Mouse (Mus musculus) midbrain, embryonic 11.5 days (tissue): ENCODE measurements around the gene Speg. TPM values are rescaled to one million over a fixed set of nuclear protein-coding genes. Genes with fewer than 3 reads are reported as not detected.

Experiments
- ATAC-seq: fragments of 200-750 bp; cut with Nextera tagmentation; 2 replicates; pipeline ENCODE4 v1.8.0; 2017; ENCODE audit warnings: moderate TSS enrichment, moderate library complexity; ENCODE audit not compliant: low FRiP score
- DNase-seq: peaks from one replicate; pipeline ENCODE4 v3.0.0; 2015; ENCODE audit warnings: low spot score; ENCODE audit errors: missing footprints
- H3K27ac ChIP-seq: fragments of 300-500 bp; sonication (generic); 2 replicates; pipeline ENCODE4 v1.5.1; 2014; ENCODE audit warnings: low read depth, low read length
- H3K27me3 ChIP-seq: fragments of 300-500 bp; sonication (generic); 2 replicates; pipeline ENCODE4 v1.6.1; 2014; ENCODE audit warnings: mild to moderate bottlenecking, low read length, moderate library complexity, mixed read lengths; ENCODE audit not compliant: control insufficient read depth, insufficient read depth
- H3K36me3 ChIP-seq: fragments of 300-500 bp; sonication (generic); 2 replicates; pipeline ENCODE4 v1.6.1; 2014; ENCODE audit warnings: mild to moderate bottlenecking, low read length, moderate library complexity, mixed read lengths; ENCODE audit not compliant: control insufficient read depth, insufficient read depth
- H3K4me1 ChIP-seq: fragments of 300-500 bp; sonication (generic); 2 replicates; pipeline ENCODE4 v1.6.1; 2014; ENCODE audit warnings: low read length; ENCODE audit not compliant: control insufficient read depth, insufficient read depth
- H3K4me2 ChIP-seq: fragments of 300-500 bp; sonication (generic); 2 replicates; pipeline ENCODE4 v1.6.1; 2014; ENCODE audit warnings: mild to moderate bottlenecking, moderate library complexity
- H3K4me3 ChIP-seq: fragments of 300-500 bp; sonication (generic); 2 replicates; pipeline ENCODE4 v1.5.1; 2014; ENCODE audit warnings: low read depth, low read length
- H3K9ac ChIP-seq: fragments of 300-500 bp; sonication (generic); 2 replicates; pipeline ENCODE4 v1.6.1; 2014; ENCODE audit warnings: low read length
- H3K9me3 ChIP-seq: fragments of 300-500 bp; sonication (generic); 2 replicates; pipeline ENCODE4 v1.6.1; 2016; ENCODE audit warnings: low read length; ENCODE audit not compliant: control insufficient read depth
- WGBS: fragments of 180-500 bp; shearing (Covaris S2); extraction: QIAGEN DNeasy Blood & Tissue Kit; methylation state at CpG from one replicate; pipeline ENCODE4 v1.1.7; 2014; 5-methylcytosine and 5-hydroxymethylcytosine counted together
- polyA plus RNA-seq: library from polyadenylated mRNA; unstranded; fragments of >200 nt; fragmentation: Nextera tagmentation; extraction: Ambion mirVana; gene quantifications from 2 replicates; pipeline ENCODE4 v1.2.1, GENCODE M21; 2014

Gene Speg
- polyA plus RNA-seq, 1 experiment from 2014 or later, result 15.2 TPM

DNA sequence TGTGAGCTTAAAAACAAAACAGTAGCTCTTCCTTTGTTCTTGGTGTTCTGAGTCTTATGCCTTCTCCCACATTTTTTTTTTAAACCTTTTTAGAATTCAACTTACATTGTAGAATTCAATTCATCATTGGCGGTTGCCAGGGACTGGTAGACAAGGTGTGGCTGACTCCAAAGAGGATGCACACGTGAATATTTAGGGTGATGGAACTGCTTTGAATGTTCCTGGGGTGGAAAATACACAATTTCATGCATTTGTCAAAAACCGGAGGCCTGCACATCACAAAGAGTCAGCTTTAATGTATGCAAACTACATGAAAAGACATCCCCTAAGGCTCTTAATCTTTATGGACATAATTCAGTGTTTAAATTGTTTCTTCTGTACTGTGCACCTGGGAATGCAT is 1.8 kb upstream of the Speg start:
- Histone ChIP-seq H3K9me3 (no peaks in the 10 kb centered on the region), H3K9ac (no peak overlapping the region), H3K36me3 (no peaks in the 10 kb centered on the region), H3K4me2 (no peak overlapping the region), H3K4me3 (no peak overlapping the region), H3K27me3 (peaks cover 11% of the 10 kb centered on the region), H3K27ac (no peak overlapping the region), H3K4me1 (peaks cover 15% of the 10 kb centered on the region)
- DNase-seq, result peak; percentile 84
- ATAC-seq, result no peak
- 56% methylated on average over 3 of the region's 3 CpGs for WGBS

DNA sequence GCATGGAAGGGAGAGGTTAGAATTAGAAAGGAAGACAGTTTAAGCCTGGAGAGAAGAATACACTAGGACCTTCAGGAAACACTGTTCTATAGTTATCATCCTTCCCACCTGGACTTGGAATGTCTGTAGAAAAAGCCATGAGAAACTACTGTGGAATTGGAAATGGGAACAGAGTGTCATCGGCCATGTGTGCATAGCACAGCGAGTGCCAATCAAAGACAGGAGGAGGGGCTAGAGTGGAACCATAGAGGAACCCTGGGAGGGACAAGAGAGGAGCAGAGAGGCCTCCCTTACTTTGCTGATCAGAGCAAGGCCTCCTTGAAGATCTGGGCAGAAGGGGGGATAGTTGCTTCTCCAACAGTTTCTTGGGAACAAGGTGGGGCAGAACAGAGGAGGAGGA is 4.1 kb downstream of the Speg start:
- DNase-seq (no peak), ATAC-seq (no peak)
- Histone ChIP-seq H3K4me3 (no peak overlapping the region), H3K9ac (no peak overlapping the region), H3K9me3 (no peaks in the 10 kb centered on the region), H3K27ac (no peak overlapping the region), H3K4me1 (peaks cover 20% of the 10 kb centered on the region), H3K4me2 (no peak overlapping the region), H3K27me3 (peaks cover 11% of the 10 kb centered on the region), H3K36me3 (no peaks in the 10 kb centered on the region)
- 73% methylated on average over 2 of the region's 2 CpGs for WGBS

DNA sequence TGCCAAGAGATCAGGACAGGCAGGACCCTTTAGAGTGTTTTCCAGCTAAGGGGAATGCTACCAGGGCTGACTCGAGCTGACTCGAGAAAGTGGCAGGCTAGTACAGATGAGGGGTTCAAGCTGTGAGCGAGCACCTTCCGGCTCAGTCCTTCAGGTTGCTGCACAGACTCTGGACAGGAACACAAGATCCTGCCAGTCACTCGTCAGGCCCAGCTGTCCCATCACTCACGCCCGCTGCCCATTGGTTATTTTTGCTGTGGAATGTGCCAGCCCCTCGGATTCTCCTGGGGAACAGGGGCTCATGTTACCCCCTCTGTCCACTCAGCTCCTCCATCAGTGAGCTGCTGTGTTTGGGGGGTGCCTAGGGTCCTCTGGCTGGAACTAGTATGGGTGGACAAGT is 4.8 kb downstream of the Speg start:
- H3K4me1 ChIP-seq, result peaks cover 23% of the 10 kb centered on the region
- H3K9me3 ChIP-seq, result no peaks in the 10 kb centered on the region
- DNase-seq (no peak), ATAC-seq (no peak)
- no peak overlapping the region for H3K4me3 ChIP-seq
- H3K9ac ChIP-seq, result no peak overlapping the region
- no peaks in the 10 kb centered on the region for H3K36me3 ChIP-seq
- peaks cover 5% of the 10 kb centered on the region; the same call in 1 of the 2 replicates for H3K27me3 ChIP-seq
- H3K4me2 ChIP-seq, result no peak overlapping the region
- 66% methylated on average over 8 of the region's 8 CpGs for WGBS
- no peak overlapping the region for H3K27ac ChIP-seq

DNA sequence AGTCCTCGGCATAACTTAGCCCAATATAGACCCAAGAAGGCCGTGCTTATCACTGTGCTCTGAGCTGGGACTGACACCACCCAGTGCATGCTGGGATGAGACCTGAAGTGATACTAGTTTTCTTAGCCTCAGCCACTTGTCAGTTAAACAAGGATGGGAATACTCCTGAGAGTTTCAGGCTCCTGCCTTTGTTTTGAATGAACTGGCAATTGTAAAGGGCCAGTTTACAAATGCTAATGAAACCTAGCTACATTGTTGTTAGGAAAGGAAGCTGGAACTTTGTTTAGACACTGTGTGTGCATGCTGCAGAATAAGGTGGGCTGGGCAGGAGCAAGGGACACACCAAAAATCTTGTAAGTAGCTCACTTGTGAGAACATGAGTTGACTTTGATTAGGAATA is 5.9 kb downstream of the Speg start:
- Histone ChIP-seq H3K27me3 (no peaks in the 10 kb centered on the region; the same call in 1 of the 2 replicates), H3K4me3 (no peak overlapping the region), H3K27ac (no peak overlapping the region), H3K4me2 (no peak overlapping the region), H3K36me3 (no peaks in the 10 kb centered on the region), H3K9me3 (no peaks in the 10 kb centered on the region), H3K4me1 (peaks cover 24% of the 10 kb centered on the region), H3K9ac (no peak overlapping the region)
- WGBS, result 45% methylated on average over 2 of the region's 2 CpGs
- ATAC-seq (no peak), DNase-seq (peak; percentile 87)

DNA sequence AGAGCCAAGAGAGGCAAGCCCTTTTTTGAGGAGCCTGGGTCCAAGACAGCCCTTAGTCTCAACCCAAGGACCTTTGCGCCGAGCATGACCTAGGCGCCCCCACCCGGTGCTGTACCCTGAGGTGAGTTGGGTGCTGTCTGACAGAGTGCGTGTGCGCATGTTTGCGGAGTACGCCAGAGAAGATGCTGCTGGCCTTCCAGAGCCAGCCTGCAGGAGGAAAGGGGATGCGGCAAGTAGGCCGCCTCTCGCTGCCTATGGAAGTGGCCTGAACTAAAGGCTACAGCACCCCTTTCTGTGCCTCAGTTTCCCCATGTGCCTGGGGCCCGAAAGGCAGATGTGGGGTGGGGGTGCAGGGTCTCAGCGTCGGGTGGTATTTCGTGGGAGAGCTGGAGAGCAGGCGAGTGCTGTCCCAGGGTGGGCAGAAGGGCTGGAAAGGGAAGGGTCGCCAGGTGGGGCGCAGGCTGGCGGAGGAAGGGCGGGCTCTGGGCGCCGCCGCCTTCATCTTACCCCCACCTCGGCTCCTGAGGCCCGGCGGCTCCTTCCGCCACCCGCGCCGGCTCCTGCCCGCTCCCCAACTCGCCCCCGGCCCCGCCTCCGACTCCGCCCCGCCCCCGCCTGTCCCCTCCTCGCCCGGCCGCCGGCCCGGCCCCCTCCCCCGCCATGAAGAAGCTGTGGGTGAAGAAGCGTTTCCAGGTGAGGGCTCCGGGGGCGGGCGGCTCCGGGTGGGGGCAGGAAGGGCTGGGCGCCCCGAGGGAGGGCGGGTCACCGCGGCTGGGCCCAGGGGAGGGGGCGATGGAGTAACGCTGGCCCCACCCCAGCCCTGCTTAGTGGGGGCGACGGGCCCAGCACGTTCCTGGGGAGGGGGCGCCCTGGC is 6.6 kb downstream of the Speg start:
- Histone ChIP-seq H3K27ac (peak overlapping the region; percentile 35; the same call in 1 of the 2 replicates), H3K9ac (peak overlapping the region; percentile 74), H3K36me3 (no peaks in the 10 kb centered on the region), H3K27me3 (peaks cover 3% of the 10 kb centered on the region; the same call in 1 of the 2 replicates), H3K9me3 (no peaks in the 10 kb centered on the region), H3K4me2 (peak overlapping the region; percentile 100), H3K4me1 (peaks cover 28% of the 10 kb centered on the region), H3K4me3 (peak overlapping the region; percentile 76)
- ATAC-seq (peak; percentile 65), DNase-seq (peak; percentile 90)
- 2% methylated on average over 48 of the region's 60 CpGs for WGBS

DNA sequence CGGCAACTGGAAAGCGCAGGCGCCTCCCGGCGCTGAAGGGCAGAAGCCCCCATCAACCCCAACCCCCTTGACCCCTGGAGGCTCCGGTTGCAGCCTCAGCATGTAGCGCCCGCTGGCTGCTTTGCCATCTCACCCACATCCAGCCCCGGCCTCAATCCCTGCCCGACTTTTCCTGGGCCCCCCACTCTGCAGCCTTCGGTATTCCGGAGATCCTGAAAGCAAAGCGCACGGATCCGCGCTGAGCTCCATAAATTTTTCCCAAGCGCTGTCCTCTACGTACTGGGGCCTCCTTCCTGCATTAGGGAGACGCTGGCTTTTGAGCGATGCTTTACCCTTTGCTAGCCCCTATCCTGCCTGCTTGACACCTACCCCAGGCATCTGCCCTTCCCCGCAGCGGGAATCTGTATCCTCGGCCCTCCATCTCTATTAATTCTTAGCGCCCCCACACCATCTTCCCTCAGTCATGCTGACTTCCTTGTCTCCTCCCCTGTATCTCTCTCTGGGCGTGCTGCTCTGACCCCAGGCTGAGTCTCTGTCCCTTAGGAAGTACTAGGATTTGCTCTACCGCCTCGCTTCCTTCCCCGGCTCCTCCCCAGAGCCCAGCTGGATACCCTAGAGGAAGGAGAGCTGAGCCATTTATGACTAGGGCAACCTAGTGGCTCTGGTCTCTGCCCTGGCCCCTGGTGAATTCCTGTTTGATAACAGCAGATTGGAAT is 7.4 kb downstream of the Speg start:
- WGBS, result 0% methylated on average over 28 of the region's 28 CpGs
- peak; percentile 95 for DNase-seq
- H3K4me3 ChIP-seq, result peak overlapping the region; percentile 76
- peak overlapping the region; percentile 100 for H3K4me2 ChIP-seq
- H3K4me1 ChIP-seq, result peaks cover 32% of the 10 kb centered on the region
- no peaks in the 10 kb centered on the region for H3K9me3 ChIP-seq
- H3K27ac ChIP-seq, result peak overlapping the region; percentile 35; the same call in 1 of the 2 replicates
- peak; percentile 20; the same call in 1 of the 2 replicates for ATAC-seq
- peaks cover 10% of the 10 kb centered on the region for H3K27me3 ChIP-seq
- peak overlapping the region; percentile 74 for H3K9ac ChIP-seq
- no peaks in the 10 kb centered on the region for H3K36me3 ChIP-seq

DNA sequence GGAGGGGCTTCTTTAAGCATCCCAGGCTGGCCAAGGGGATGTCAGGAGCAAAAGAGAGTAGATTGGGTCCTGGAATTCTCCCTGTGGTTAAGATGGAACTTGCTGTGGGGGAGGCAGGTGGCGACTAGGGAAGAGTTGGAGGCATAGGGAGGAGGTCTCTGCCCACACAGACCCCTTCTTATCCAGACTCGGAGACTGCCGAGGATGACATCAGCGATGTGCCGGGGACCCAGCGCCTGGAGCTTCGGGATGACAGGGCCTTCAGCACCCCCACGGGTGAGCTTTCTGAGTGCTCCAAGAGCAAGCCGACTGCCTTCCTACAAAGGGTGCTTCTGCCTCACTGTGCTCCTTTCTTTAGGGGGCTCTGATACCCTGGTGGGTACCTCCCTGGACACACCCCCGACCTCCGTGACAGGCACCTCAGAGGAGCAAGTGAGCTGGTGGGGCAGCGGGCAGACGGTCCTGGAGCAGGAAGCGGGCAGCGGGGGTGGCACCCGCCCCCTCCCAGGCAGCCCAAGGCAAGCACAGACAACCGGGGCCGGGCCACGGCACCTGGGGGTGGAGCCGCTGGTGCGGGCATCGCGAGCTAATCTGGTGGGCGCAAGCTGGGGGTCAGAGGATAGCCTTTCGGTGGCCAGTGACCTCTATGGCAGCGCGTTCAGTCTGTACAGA is 9.5 kb downstream of the Speg start:
- Histone ChIP-seq H3K36me3 (no peaks in the 10 kb centered on the region), H3K27me3 (peaks cover 30% of the 10 kb centered on the region), H3K4me2 (no peak overlapping the region), H3K27ac (no peak overlapping the region), H3K4me1 (peaks cover 46% of the 10 kb centered on the region), H3K9me3 (no peaks in the 10 kb centered on the region), H3K9ac (no peak overlapping the region), H3K4me3 (no peak overlapping the region)
- ATAC-seq (no peak), DNase-seq (no peak)
- WGBS, result 80% methylated on average over 27 of the region's 27 CpGs

DNA sequence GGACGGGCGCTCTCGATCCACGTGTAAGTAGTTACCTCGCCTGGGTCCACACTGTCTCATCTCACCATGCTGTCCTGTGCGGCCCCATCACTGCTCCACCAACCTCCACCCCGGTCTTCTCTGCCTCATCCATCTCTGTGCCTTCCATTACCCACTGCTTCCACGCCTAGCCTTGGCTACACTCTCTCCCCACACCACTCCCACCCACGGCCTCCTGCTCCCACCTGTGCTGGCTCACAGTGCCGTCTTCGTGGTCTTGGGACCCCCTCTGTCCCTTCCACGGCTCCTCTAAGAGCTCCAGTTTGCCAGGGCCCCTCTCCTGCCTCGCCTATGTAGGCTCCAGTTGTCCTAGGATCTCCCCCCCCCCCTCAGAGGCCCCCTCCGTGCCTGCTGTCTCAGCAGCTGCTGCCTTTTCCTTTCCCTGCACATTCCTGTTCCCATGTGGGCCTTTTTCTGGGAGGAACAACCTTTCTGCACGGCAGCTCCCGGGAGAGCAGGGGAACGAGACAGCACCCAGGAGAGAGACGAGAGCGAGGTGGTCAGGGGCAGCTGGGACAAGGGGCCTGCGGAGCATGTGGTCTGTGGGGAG is 10.1 kb downstream of the Speg start:
- 71% methylated on average over 20 of the region's 20 CpGs for WGBS
- Histone ChIP-seq H3K36me3 (no peaks in the 10 kb centered on the region), H3K4me1 (peaks cover 46% of the 10 kb centered on the region), H3K9ac (no peak overlapping the region), H3K27ac (no peak overlapping the region), H3K4me3 (no peak overlapping the region), H3K27me3 (peaks cover 33% of the 10 kb centered on the region), H3K4me2 (no peak overlapping the region), H3K9me3 (no peaks in the 10 kb centered on the region)
- DNase-seq (no peak), ATAC-seq (no peak)
